Mouse (Mus musculus): ENCODE results near the gene Olfr213. TPM values are rescaled to one million over a fixed set of nuclear protein-coding genes. Genes with fewer than 3 reads are reported as not detected.
"Not testable (repeated sequence)": the region's sequence is repeated elsewhere in the genome, so short reads cannot be mapped to it uniquely, and the experiment has no call there.

The Olfr213 gene
- total RNA-seq (2021): not detected
- long read RNA-seq, experiment 1: 0 reads
- long read RNA-seq, experiment 2: 0 reads

DNA sequence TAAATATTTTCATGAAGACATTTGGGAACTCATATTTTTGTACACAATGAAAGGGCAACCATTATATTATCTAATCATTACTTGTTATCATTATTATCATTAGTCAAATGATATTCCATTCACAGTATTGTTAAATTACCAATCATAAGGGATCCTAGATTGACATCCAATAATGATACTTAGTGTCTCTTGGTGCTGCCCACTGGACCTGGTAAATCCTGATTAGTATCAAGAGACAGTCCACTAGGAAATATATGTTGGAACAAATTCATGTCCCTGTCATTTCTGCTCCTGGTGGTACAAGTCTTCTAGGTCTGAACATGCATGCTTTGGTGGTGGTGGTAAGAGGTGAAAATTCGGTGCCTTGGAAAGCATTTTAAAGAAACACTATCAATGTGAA lies at the start of gene Olfr213:
Gene Olfr213, plus strand, starts transcription at position 301 of the 400 bp plus-strand sequence.
- no peak for DNase-seq (ENCODE audit: low spot score in 2 of 2)

- no peak for DNase-seq (ENCODE audit: low spot score in 2 of 2)
These were observed 49.5 kb upstream of the Olfr213 start, which contains the start of gene Olfr211 for GRCm38 (mm10) chr6:116488791-116489190. Gene Olfr211 (plus strand): TSS chr6:116489091.

GRCm38 (mm10) chr6:116493742-116494141 lies 44.5 kb upstream of the Olfr213 start:
- no peak for DNase-seq (ENCODE audit: low spot score in 2 of 2)

DNA sequence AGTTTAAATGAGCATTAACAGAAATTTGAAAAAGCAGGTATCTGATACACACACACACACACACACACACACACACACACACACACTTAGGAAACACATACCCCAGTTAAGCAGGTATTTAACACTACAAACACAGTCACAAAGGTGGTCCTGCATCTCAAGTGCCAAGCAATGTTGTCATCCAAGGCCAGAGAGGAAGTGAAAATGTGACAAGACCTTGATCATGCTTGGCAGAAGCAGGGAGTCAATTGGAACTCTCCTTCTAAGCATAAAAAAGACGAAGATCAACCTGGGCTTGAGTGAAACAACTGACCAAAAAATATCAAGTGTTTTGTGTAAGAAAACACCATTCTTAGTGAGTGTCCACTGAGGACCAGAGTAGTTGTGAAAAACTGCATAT lies 42.3 kb upstream of the Olfr213 start:
- no peak for DNase-seq (ENCODE audit: low spot score in 2 of 2)

DNA sequence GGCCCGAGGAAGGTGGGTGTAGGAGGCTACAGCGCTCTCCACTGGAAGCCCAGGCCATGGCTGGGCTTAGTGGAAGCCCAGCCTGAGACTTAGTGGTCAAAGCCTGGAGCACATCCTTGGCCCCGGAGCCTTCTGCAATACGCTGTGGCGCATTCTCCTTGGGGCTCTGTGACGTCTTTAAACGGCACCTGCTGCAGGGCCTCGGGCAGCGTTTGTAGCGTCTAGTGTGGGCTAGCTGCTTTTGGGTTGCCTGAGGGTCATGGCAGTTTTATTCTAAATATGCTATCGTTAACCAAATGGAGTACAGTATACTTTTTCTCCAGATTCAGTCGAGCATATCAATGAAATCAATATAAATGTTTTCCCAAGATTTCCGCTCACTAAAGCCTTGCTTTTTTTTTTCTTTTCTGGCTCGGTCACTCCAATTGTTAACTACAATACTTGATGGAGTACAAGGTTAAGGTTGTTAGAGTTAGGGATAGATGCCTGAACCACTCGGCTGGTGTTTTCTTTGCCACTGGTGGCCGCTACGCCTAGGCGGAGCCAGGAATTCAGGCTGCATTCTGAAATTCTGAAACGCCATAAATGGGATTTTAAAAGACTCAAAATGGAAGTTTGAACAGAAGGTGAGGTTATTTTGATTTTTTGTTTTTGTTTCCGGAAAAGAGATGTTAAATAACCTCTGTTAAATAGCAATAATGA lies 31.8 kb upstream of the Olfr213 start, which contains the start of gene Olfr212:
Gene Olfr212, plus strand, starts transcription at position 215 of the 702 bp plus-strand sequence.
- DNase-seq (ENCODE audit: low spot score in 2 of 2): not testable (repeated sequence)

- DNase-seq (ENCODE audit: low spot score in 2 of 2): no peak
These were observed 23.4 kb upstream of the Olfr213 start for GRCm38 (mm10) chr6:116514832-116515231.

GRCm38 (mm10) chr6:116542500-116542899 lies 4.2 kb downstream of the Olfr213 start:
- DNase-seq (ENCODE audit: low spot score in 2 of 2): no peak

DNA sequence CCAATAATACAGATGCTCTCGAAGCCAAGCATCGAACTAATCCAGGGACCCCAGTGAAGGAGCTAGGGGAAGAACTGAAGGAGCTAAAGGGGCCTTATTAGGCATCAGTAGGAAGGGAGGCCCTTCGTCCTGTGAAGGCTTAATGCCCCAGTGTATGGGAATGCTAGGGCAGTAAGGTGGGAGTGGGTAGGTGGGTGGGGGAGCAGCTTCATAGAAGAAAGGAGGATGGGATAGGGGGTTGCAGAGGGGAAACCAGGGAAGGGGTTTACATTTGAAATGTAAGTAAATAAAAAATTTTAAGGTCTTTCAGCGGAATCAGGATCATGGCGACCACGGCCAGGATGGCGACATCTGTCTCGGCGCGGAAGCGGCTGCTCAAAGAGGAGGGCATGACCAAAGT lies 12.6 kb downstream of the Olfr213 start, which contains the start of gene Gm5580:
Gene Gm5580, plus strand, starts transcription at position 301 of the 400 bp plus-strand sequence.
- not testable (repeated sequence) for DNase-seq (ENCODE audit: low spot score in 2 of 2)

- DNase-seq (ENCODE audit: low spot score in 2 of 2): no peak
These were observed 15.7 kb downstream of the Olfr213 start, which contains the start of gene Olfr214 for GRCm38 (mm10) chr6:116553935-116554334. Gene Olfr214 (plus strand): TSS chr6:116554235.

GRCm38 (mm10) chr6:116554952-116555351 lies 16.7 kb downstream of the Olfr213 start:
- DNase-seq (ENCODE audit: low spot score in 2 of 2): no peak

DNA sequence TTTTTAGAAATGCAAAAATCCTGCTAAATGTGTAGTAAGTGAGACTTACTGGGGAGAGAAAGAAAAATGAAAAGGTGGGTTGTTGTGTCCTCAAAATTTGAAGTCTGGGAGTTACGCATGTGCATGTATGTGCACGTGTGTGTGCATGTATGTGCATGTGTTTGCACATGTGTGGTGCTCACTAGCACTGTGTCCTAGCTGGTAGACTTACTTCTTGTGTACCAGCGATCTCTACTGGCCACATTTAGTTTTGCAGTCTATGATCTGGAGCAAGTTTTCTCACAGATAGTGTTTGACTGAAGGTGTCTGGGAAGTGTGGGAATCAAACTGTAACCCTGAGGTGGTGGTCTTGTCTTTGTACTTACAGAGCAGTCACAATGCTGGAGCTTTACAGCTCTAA lies 31.6 kb downstream of the Olfr213 start:
- DNase-seq (ENCODE audit: low spot score in 2 of 2): peak; percentile 10 to 19

DNA sequence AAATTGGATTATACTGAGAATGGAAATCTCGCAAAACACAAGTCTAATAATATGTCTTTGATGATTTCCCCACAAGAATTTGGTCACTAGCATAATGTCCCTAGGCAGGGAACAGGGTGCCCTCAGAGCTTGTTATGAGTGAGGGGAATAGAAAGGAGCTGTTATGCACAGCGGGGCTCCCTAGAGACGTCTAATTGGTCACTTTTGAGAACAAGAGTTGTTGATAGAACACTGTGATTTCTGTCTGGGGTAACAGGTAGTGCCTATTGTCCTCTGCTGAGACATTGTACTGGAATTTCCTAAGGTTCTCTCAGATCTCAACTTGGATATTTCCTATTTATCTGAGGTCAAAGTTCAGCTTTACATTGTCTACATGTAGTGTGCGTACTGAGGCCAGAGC lies 45.8 kb downstream of the Olfr213 start, which contains the start of gene Olfr215:
Gene Olfr215, minus strand, starts transcription at position 101 of the 400 bp plus-strand sequence.
- no peak for DNase-seq (ENCODE audit: low spot score in 2 of 2)

Other genes starting within 250 kb of the Olfr213 start
- 10 to 100 TPM; 45.1 to 46.2 TPM for gene March8, start 200.4 kb upstream of the Olfr213 start, total RNA-seq (2021)
- gene Alox5, start 77.3 kb upstream of the Olfr213 start, total RNA-seq (2021): 1 to 10 TPM; 1.4 to 1.5 TPM
- gene Olfr211, start 49.4 kb upstream of the Olfr213 start, total RNA-seq (2021): not detected
- gene Olfr212, start 31.9 kb upstream of the Olfr213 start, total RNA-seq (2021): not detected
- gene Gm5580, start 12.7 kb downstream of the Olfr213 start, total RNA-seq (2021): 1 to 10 TPM; 2.5 to 3.1 TPM
- not detected for gene Olfr214, start 15.8 kb downstream of the Olfr213 start, total RNA-seq (2021)
- not detected for gene Olfr215, start 45.7 kb downstream of the Olfr213 start, total RNA-seq (2021)
- gene Zfp422, start 90.5 kb downstream of the Olfr213 start, total RNA-seq (2021): 10 to 100 TPM; 21.3 to 29.6 TPM
- gene Depp1, start 112.2 kb downstream of the Olfr213 start, total RNA-seq (2021): 1 to 10 TPM; 1.4 to 2.5 TPM
- 1 to 10 TPM; 4.5 to 5.5 TPM for gene Rassf4, start 135.5 kb downstream of the Olfr213 start, total RNA-seq (2021)
- under 1 TPM; 0.16 to 0.33 TPM for gene Tmem72, start 178.5 kb downstream of the Olfr213 start, total RNA-seq (2021)

Measured in left cerebral cortex, adult 18-20 months (tissue).